Mouse (Mus musculus) heart, embryonic 16.5 days (tissue): ENCODE data around the gene Vezf1. TPM values are rescaled to one million over a fixed set of nuclear protein-coding genes. Genes with fewer than 3 reads are reported as not detected.

Experiments
- ATAC-seq: fragments of 200-750 bp; cut with Nextera tagmentation; replicated peaks from 2 replicates; pipeline ENCODE4 v1.8.0; 2017; ENCODE audit warnings: moderate number of reproducible peaks; ENCODE audit not compliant: insufficient read depth, low FRiP score; ENCODE audit errors: extremely low read depth
- H3K27ac ChIP-seq: fragments of 300-500 bp; sonication (generic); 2 replicates; pipeline ENCODE4 v1.5.1; 2014; ENCODE audit warnings: mild to moderate bottlenecking, low read length, control low read depth, moderate library complexity
- H3K27me3 ChIP-seq: fragments of 300-500 bp; sonication (generic); 2 replicates; pipeline ENCODE4 v1.6.1; 2014; ENCODE audit warnings: low read length, mixed read lengths; ENCODE audit not compliant: control insufficient read depth, insufficient read depth
- H3K36me3 ChIP-seq: fragments of 300-500 bp; sonication (generic); 2 replicates; pipeline ENCODE4 v1.6.1; 2014; ENCODE audit not compliant: control insufficient read depth, insufficient read depth
- H3K4me1 ChIP-seq: fragments of 300-500 bp; sonication (generic); 2 replicates; pipeline ENCODE4 v1.6.1; 2014; ENCODE audit warnings: low read length, mixed read lengths; ENCODE audit not compliant: control insufficient read depth, insufficient read depth
- H3K4me2 ChIP-seq: fragments of 300-500 bp; sonication (generic); 2 replicates; pipeline ENCODE4 v1.6.1; 2014; ENCODE audit warnings: low read depth, mild to moderate bottlenecking, control low read depth, low read length
- H3K4me3 ChIP-seq: fragments of 300-500 bp; sonication (generic); 2 replicates; pipeline ENCODE4 v1.5.1; 2014; ENCODE audit warnings: mild to moderate bottlenecking, control low read depth, low read length
- H3K9ac ChIP-seq: fragments of 300-500 bp; sonication (generic); 2 replicates; pipeline ENCODE4 v1.6.1; 2014; ENCODE audit warnings: low read length, control low read depth
- H3K9me3 ChIP-seq: fragments of 300-500 bp; sonication (generic); replicated peaks from 2 replicates; pipeline ENCODE4 v1.6.1; 2016; ENCODE audit warnings: low read length; ENCODE audit not compliant: control insufficient read depth
- whole genome bisulfite sequencing: fragments of 180-500 bp; shearing (Covaris S2); extraction: QIAGEN DNeasy Blood & Tissue Kit; methylation state at CpG from one replicate; pipeline ENCODE4 v1.1.7; 2014; 5-methylcytosine and 5-hydroxymethylcytosine counted together
- polyA plus RNA-seq: library from polyadenylated mRNA; unstranded; fragments of >200 nt; fragmentation: Nextera tagmentation; extraction: Ambion mirVana; gene quantifications from 2 replicates; pipeline ENCODE4 v1.2.1, GENCODE M21; 2015

Vezf1 gene
- polyA plus RNA-seq, 1 experiment from 2014 or later: 24.3 TPM

- peak overlapping the region; percentile 92 for H3K27ac ChIP-seq
- no peak overlapping the region for H3K4me3 ChIP-seq
- no peaks in the 10 kb centered on the region for H3K27me3 ChIP-seq
- H3K9ac ChIP-seq: peak overlapping the region; percentile 47
- H3K4me1 ChIP-seq: peaks cover 67% of the 10 kb centered on the region
- ATAC-seq: 0 out of 2 replicates have a peak, but pooled peaks have one; percentile 34
- no peaks in the 10 kb centered on the region for H3K9me3 ChIP-seq
- H3K4me2 ChIP-seq: no peak overlapping the region
- WGBS: 44% methylated on average over 6 of the region's 6 CpGs
- no peaks in the 10 kb centered on the region for H3K36me3 ChIP-seq
These were observed 45.6 kb downstream of the Vezf1 start for GRCm38 (mm10) chr11:88113543-88114271.

- peaks cover 77% of the 10 kb centered on the region for H3K4me1 ChIP-seq
- no peaks in the 10 kb centered on the region for H3K9me3 ChIP-seq
- H3K27me3 ChIP-seq: no peaks in the 10 kb centered on the region
- H3K27ac ChIP-seq: peak overlapping the region; percentile 92
- peak overlapping the region; percentile 44 for H3K4me2 ChIP-seq
- 10% methylated on average over 8 of the region's 8 CpGs for WGBS
- H3K36me3 ChIP-seq: no peaks in the 10 kb centered on the region
- H3K9ac ChIP-seq: peak overlapping the region; percentile 47
- H3K4me3 ChIP-seq: no peak overlapping the region
- peak; percentile 30 for ATAC-seq
These were observed 46.8 kb downstream of the Vezf1 start for GRCm38 (mm10) chr11:88114871-88115301.

- H3K27ac ChIP-seq: no peak overlapping the region
- peaks cover 71% of the 10 kb centered on the region for H3K4me1 ChIP-seq
- H3K9ac ChIP-seq: no peak overlapping the region
- 70% methylated on average over 6 of the region's 6 CpGs for WGBS
- ATAC-seq: no peak
- H3K4me2 ChIP-seq: no peak overlapping the region
- no peaks in the 10 kb centered on the region for H3K36me3 ChIP-seq
- no peak overlapping the region for H3K4me3 ChIP-seq
- no peaks in the 10 kb centered on the region for H3K9me3 ChIP-seq
- H3K27me3 ChIP-seq: no peaks in the 10 kb centered on the region
These were observed 48.5 kb downstream of the Vezf1 start for GRCm38 (mm10) chr11:88116568-88116967.

- Histone ChIP-seq H3K4me1 (peaks cover 62% of the 10 kb centered on the region), H3K9me3 (no peaks in the 10 kb centered on the region), H3K9ac (peak overlapping the region; percentile 68), H3K36me3 (no peaks in the 10 kb centered on the region), H3K27ac (peak overlapping the region; percentile 95), H3K4me3 (no peak overlapping the region), H3K4me2 (no peak overlapping the region), H3K27me3 (no peaks in the 10 kb centered on the region)
- no peak for ATAC-seq
- 39% methylated on average over 10 of the region's 10 CpGs for WGBS
These were observed 49.4 kb downstream of the Vezf1 start for GRCm38 (mm10) chr11:88117356-88118090.

GRCm38 (mm10) chr11:88118091-88118440 is 50.0 kb downstream of the Vezf1 start:
- 65% methylated on average over 6 of the region's 6 CpGs for WGBS
- Histone ChIP-seq H3K4me3 (no peak overlapping the region), H3K9ac (peak overlapping the region; percentile 68), H3K27me3 (no peaks in the 10 kb centered on the region), H3K4me2 (no peak overlapping the region), H3K9me3 (no peaks in the 10 kb centered on the region), H3K4me1 (peaks cover 61% of the 10 kb centered on the region), H3K27ac (peak overlapping the region; percentile 95), H3K36me3 (no peaks in the 10 kb centered on the region)
- ATAC-seq: no peak

GRCm38 (mm10) chr11:88118817-88119642 is 51.0 kb downstream of the Vezf1 start:
- H3K27me3 ChIP-seq: no peaks in the 10 kb centered on the region
- H3K4me1 ChIP-seq: peaks cover 57% of the 10 kb centered on the region
- ATAC-seq: peak; percentile 92
- H3K27ac ChIP-seq: peak overlapping the region; percentile 95
- peak overlapping the region; percentile 68 for H3K9ac ChIP-seq
- H3K36me3 ChIP-seq: no peaks in the 10 kb centered on the region
- no peak overlapping the region for H3K4me3 ChIP-seq
- 9% methylated on average over 8 of the region's 8 CpGs for WGBS
- H3K9me3 ChIP-seq: no peaks in the 10 kb centered on the region
- peak overlapping the region; percentile 39 for H3K4me2 ChIP-seq

GRCm38 (mm10) chr11:88122545-88122944 is 54.5 kb downstream of the Vezf1 start:
- Histone ChIP-seq H3K9ac (no peak overlapping the region), H3K27me3 (no peaks in the 10 kb centered on the region), H3K4me2 (no peak overlapping the region), H3K9me3 (no peaks in the 10 kb centered on the region), H3K4me3 (no peak overlapping the region), H3K4me1 (peaks cover 41% of the 10 kb centered on the region), H3K36me3 (no peaks in the 10 kb centered on the region), H3K27ac (no peak overlapping the region)
- WGBS: 61% methylated on average over 5 of the region's 5 CpGs
- no peak for ATAC-seq

GRCm38 (mm10) chr11:88123021-88123420 is 54.9 kb downstream of the Vezf1 start:
- Histone ChIP-seq H3K27ac (no peak overlapping the region), H3K4me2 (no peak overlapping the region), H3K9me3 (no peaks in the 10 kb centered on the region), H3K9ac (no peak overlapping the region), H3K4me3 (no peak overlapping the region), H3K4me1 (peaks cover 36% of the 10 kb centered on the region), H3K27me3 (no peaks in the 10 kb centered on the region), H3K36me3 (no peaks in the 10 kb centered on the region)
- 70% methylated on average over 5 of the region's 5 CpGs for WGBS
- no peak for ATAC-seq
